In the genomic region with DNA sequence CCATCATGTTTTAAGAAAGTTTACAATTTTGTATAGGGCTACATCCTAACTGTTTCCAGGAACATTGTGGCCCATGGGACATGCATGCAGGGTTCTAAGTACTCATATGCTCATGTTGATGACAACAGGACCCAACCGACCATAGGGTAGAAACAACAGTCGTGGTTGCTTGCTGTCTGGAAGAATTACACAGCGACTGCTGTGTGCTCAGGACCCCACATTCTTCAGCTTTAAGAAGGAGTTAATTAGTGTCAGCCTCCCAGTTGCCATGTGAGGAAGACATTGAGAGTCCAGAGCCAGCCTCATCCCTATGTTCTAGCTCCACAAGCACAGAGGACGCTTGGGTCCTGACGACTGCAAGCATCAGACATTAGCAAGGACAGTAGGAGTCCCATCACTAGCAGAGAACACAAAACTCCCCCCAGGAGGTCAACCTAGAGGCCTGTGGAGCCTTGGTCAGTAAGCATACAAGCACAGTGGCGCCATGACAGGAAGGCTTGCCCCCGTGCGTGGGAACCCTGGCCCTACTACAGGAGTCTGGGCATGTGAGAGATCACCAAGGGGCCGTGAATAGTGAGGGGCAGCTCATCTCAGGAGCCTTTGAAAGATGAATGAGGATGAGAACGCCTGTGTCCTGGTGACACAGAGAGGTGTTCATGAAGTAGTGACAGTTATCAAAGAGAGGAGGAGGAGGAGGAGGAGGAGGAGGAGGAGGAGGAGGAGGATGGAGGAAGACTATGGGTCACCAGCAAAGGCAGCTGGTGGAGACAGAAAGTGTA, we compare ENCODE assay signal across 14 mouse cellular contexts. TPM values are rescaled to one million over a fixed set of nuclear protein-coding genes. Genes with fewer than 3 reads are reported as not detected.
A peak's percentile ranks its signal among the peaks of the same experiment; 100 is the strongest.
DNase-seq lines count a peak whose midpoint lies in the region; ATAC-seq and TF ChIP-seq lines count a peak whose summit lies in the region.
"Not testable (repeated sequence)": the region's sequence is repeated elsewhere in the genome, so short reads cannot be mapped to it uniquely, and the experiment has no call there.
"Had no signal": no experiment of that assay in that cellular context is flagged by ENCODE, and none has a peak within 500 bp of the region (broad histone marks: within the 10 kb centered on the region; RNA-seq: fewer than 3 reads in every experiment).

No protein-coding gene starts in this region.

- not testable (repeated sequence) for H3K36me3 ChIP-seq in embryonic facial prominence, embryonic 15.5 days; heart, embryonic 10.5 days; hindbrain, embryonic 15.5 days; liver, embryonic 16.5 days (ENCODE audit: control insufficient read depth, insufficient read depth); midbrain, embryonic 16.5 days (ENCODE audit: control insufficient read depth, insufficient read depth, low read length)

- TF ChIP-seq POLR2A in cerebellum, adult 2 months (IDR thresholded peaks at IDR 0.05; ENCODE audit: borderline replicate concordance, insufficient read depth, low read length), result not testable (repeated sequence)

- peak overlapping the region; percentile 65 for H3K4me2 ChIP-seq in embryonic facial prominence, embryonic 15.5 days (replicated peaks)
- peak overlapping the region; percentile 60 for H3K4me2 ChIP-seq in hindbrain, embryonic 15.5 days
- H3K4me2 ChIP-seq in liver, embryonic 16.5 days (ENCODE audit: low read depth, low read length), result peak overlapping the region; percentile 88
- H3K4me2 ChIP-seq in midbrain, embryonic 16.5 days (ENCODE audit: low read length), result peak overlapping the region; percentile 48

- ATAC-seq in embryonic facial prominence, embryonic 15.5 days (ENCODE audit: insufficient number of reproducible peaks, low FRiP score, low TSS enrichment, low read depth); hindbrain, embryonic 15.5 days (ENCODE audit: low FRiP score, low read depth); liver, embryonic 16.5 days (ENCODE audit: low read depth); midbrain, embryonic 16.5 days: not testable (repeated sequence)

- not testable (repeated sequence) for H3K27me3 ChIP-seq in cerebellum, adult 2 months (ENCODE audit: control insufficient read depth, insufficient read depth, low read length); embryonic facial prominence, embryonic 15.5 days; heart, embryonic 10.5 days (ENCODE audit: insufficient read depth, poor library complexity, severe bottlenecking); hindbrain, embryonic 15.5 days; liver, embryonic 16.5 days (ENCODE audit: control insufficient read depth, insufficient read depth, low read depth, low read length); midbrain, embryonic 16.5 days (ENCODE audit: control insufficient read depth, insufficient read depth, low read depth, low read length)

- H3K27ac ChIP-seq in cerebellum, adult 2 months (ENCODE audit: insufficient read depth, low read length); heart, embryonic 10.5 days; liver, embryonic 16.5 days (ENCODE audit: low read length): not testable (repeated sequence)
- H3K27ac ChIP-seq in embryonic facial prominence, embryonic 15.5 days (replicated peaks), result peak overlapping the region; percentile 79; the same call in 1 of the 2 replicates
- peak overlapping the region; percentile 91 for H3K27ac ChIP-seq in hindbrain, embryonic 15.5 days (replicated peaks)
- H3K27ac ChIP-seq in layer of hippocampus, adult 2 months, result peak overlapping the region; percentile 49; the same call in 1 of the 2 replicates
- H3K27ac ChIP-seq in midbrain, embryonic 16.5 days (ENCODE audit: low read length), result peak overlapping the region; percentile 80

- H3K9me3 ChIP-seq in embryonic facial prominence, embryonic 15.5 days (replicated peaks); heart, embryonic 10.5 days; hindbrain, embryonic 15.5 days; liver, embryonic 16.5 days (replicated peaks; ENCODE audit: control insufficient read depth, low read length); midbrain, embryonic 16.5 days (replicated peaks; ENCODE audit: control insufficient read depth, low read length, poor library complexity, severe bottlenecking): not testable (repeated sequence)

- WGBS in cerebellum, adult 2 months, result 54% methylated on average over 10 of the region's 10 CpGs
- WGBS in embryonic facial prominence, embryonic 15.5 days, result 67% methylated on average over 9 of the region's 10 CpGs
- WGBS in heart, embryonic 10.5 days, result 74% methylated on average over 10 of the region's 10 CpGs
- WGBS in hindbrain, embryonic 15.5 days, result 65% methylated on average over 10 of the region's 10 CpGs
- WGBS in liver, embryonic 16.5 days (ENCODE audit: insufficient replicate concordance), result 74% methylated on average over 9 of the region's 10 CpGs
- 70% methylated on average over 9 of the region's 10 CpGs for WGBS in midbrain, embryonic 16.5 days

- H3K9ac ChIP-seq in embryonic facial prominence, embryonic 15.5 days; liver, embryonic 16.5 days (ENCODE audit: low read depth, low read length): not testable (repeated sequence)
- H3K9ac ChIP-seq in hindbrain, embryonic 15.5 days, result peak overlapping the region; percentile 48; the same call in 1 of the 2 replicates
- H3K9ac ChIP-seq in midbrain, embryonic 16.5 days (ENCODE audit: low read depth, low read length), result peak overlapping the region; percentile 45

- H3K4me1 ChIP-seq in cerebellum, adult 2 months (ENCODE audit: control insufficient read depth, insufficient read depth, low read length); embryonic facial prominence, embryonic 15.5 days; heart, embryonic 10.5 days; liver, embryonic 16.5 days (ENCODE audit: control insufficient read depth, low read depth, low read length); midbrain, embryonic 16.5 days (ENCODE audit: control insufficient read depth, insufficient read depth, low read length): not testable (repeated sequence)
- H3K4me1 ChIP-seq in hindbrain, embryonic 15.5 days (replicated peaks), result peaks cover 14% of the 10 kb centered on the region

- not testable (repeated sequence) for TF ChIP-seq CTCF in cerebellum, adult 2 months (IDR thresholded peaks at IDR 0.05; ENCODE audit: borderline replicate concordance, insufficient read depth, low read depth, low read length); layer of hippocampus, adult 2 months (conservative IDR thresholded peaks at IDR 0.05)

- peak overlapping the region; percentile 91 for H3K4me3 ChIP-seq in cerebellum, adult 2 months (replicated peaks; ENCODE audit: insufficient read depth, low read depth, low read length)
- peak overlapping the region; percentile 57 for H3K4me3 ChIP-seq in embryonic facial prominence, embryonic 15.5 days (replicated peaks)
- H3K4me3 ChIP-seq in heart, embryonic 10.5 days, result peak overlapping the region; percentile 64
- H3K4me3 ChIP-seq in hindbrain, embryonic 15.5 days, result peak overlapping the region; percentile 48
- H3K4me3 ChIP-seq in layer of hippocampus, adult 2 months, result peak overlapping the region; percentile 63; the same call in 1 of the 2 replicates
- H3K4me3 ChIP-seq in liver, embryonic 16.5 days (ENCODE audit: low read depth, low read length), result peak overlapping the region; percentile 63; the same call in 1 of the 2 replicates
- H3K4me3 ChIP-seq in midbrain, embryonic 16.5 days (ENCODE audit: low read depth, low read length), result peak overlapping the region; percentile 39

- peak; percentile 44 to 48 for DNase-seq in cerebellum, adult 2 months
- not testable (repeated sequence) for DNase-seq in heart, embryonic 10.5 days (ENCODE audit: low spot score); layer of hippocampus, adult 2 months (ENCODE audit: low spot score in 2 of 2)
- DNase-seq in thymus, postnatal 14 days, result peak; percentile 15

RNA-seq across cellular contexts. Expression of a gene that starts 25.9 kb away (rescaled TPM):
- 0.08 TPM in 1 of 2 replicates, not detected in the other for polyA plus RNA-seq in cerebellum, adult 2 months (2012; rRNA removed)
- 0.05 and 0.11 TPM in 2 replicates for polyA plus RNA-seq in embryonic facial prominence, embryonic 15.5 days (2015; fragmentation: Nextera tagmentation; extraction: Ambion mirVana)
- 0.08 TPM in 1 of 2 replicates, not detected in the other for polyA plus RNA-seq in heart, embryonic 10.5 days (2016; fragmentation: Nextera tagmentation; extraction: Ambion mirVana)
- polyA plus RNA-seq in hindbrain, embryonic 15.5 days (2015; fragmentation: Nextera tagmentation; extraction: Ambion mirVana), result 0.12 TPM in 1 of 2 replicates, not detected in the other
- not detected for total RNA-seq in layer of hippocampus, adult 2 months (2021)
- 0.61 and 0.78 TPM in 2 replicates for polyA plus RNA-seq in liver, embryonic 16.5 days (2015; fragmentation: Nextera tagmentation; extraction: Ambion mirVana)
- polyA plus RNA-seq in midbrain, embryonic 16.5 days (2015; fragmentation: Nextera tagmentation; extraction: Ambion mirVana), result not detected in 2 replicates
- total RNA-seq: gastrocnemius, adult 18-20 months; heart, postnatal 10 days; layer of hippocampus, postnatal 36 days; MEL had no signal

RNA-seq across cellular contexts. Expression of a gene that starts 40.2 kb away (rescaled TPM):
- not detected in 2 replicates for polyA plus RNA-seq in cerebellum, adult 2 months (2012; rRNA removed)
- not detected in 2 replicates for polyA plus RNA-seq in embryonic facial prominence, embryonic 15.5 days (2015; fragmentation: Nextera tagmentation; extraction: Ambion mirVana)
- polyA plus RNA-seq in heart, embryonic 10.5 days (2016; fragmentation: Nextera tagmentation; extraction: Ambion mirVana), result not detected in 2 replicates
- polyA plus RNA-seq in hindbrain, embryonic 15.5 days (2015; fragmentation: Nextera tagmentation; extraction: Ambion mirVana), result 0.31 and 0.94 TPM in 2 replicates
- not detected for total RNA-seq in layer of hippocampus, adult 2 months (2021)
- not detected in 2 replicates for polyA plus RNA-seq in liver, embryonic 16.5 days (2015; fragmentation: Nextera tagmentation; extraction: Ambion mirVana)
- 0.90 and 1.3 TPM in 2 replicates for polyA plus RNA-seq in midbrain, embryonic 16.5 days (2015; fragmentation: Nextera tagmentation; extraction: Ambion mirVana)
- total RNA-seq: gastrocnemius, adult 18-20 months; heart, postnatal 10 days; MEL had no signal
- polyA plus RNA-seq: lung, adult 2 months; thymus, adult 2 months had no signal

Comparison
In these comparisons a context has a peak if more than half of its experiments do, and no peak if none do; other contexts are left out.
1. H3K4me3 ChIP-seq: peak in every context shown above with its lines; median percentile 91 in cerebellum, adult 2 months; 64 in heart, embryonic 10.5 days; 63 in layer of hippocampus, adult 2 months; 63 in liver, embryonic 16.5 days; 57 in embryonic facial prominence, embryonic 15.5 days; 48 in hindbrain, embryonic 15.5 days; 39 in midbrain, embryonic 16.5 days.